Mouse (Mus musculus): ENCODE results near the gene Hmg20a. TPM values are rescaled to one million over a fixed set of nuclear protein-coding genes. Genes with fewer than 3 reads are reported as not detected.
A peak's percentile ranks its signal among the peaks of the same experiment; 100 is the strongest.

Hmg20a gene
- polyA plus RNA-seq, 1 experiment, result 13.8 TPM

- peak overlapping the region; percentile 34 for H3K4me3 ChIP-seq
Observed at GRCm38 (mm10) chr9:56507682-56508061, 89.3 kb downstream of the Hmg20a start.

GRCm38 (mm10) chr9:56508835-56509451 is 90.5 kb downstream of the Hmg20a start:
- Histone ChIP-seq H3K36me3 (ENCODE audit: control insufficient read depth, insufficient read depth) (no peaks in the 10 kb centered on the region), H3K79me2 (ENCODE audit: control insufficient read depth, insufficient read depth) (no peaks in the 10 kb centered on the region), H3K4me2 (ENCODE audit: low read depth) (peak overlapping the region; percentile 86), H3K27me3 (ENCODE audit: control insufficient read depth, insufficient read depth, insufficient read length) (no peaks in the 10 kb centered on the region), H3ac (ENCODE audit: control insufficient read depth, insufficient read length) (no peak overlapping the region), H3K4me3 (no peak overlapping the region)
- TF ChIP-seq MYOG (IDR thresholded peaks at IDR 0.05; ENCODE audit: control insufficient read depth in 1 of 3, insufficient read depth in 1 of 3, insufficient read length in 2 of 3, low read depth in 2 of 3) (no peak), POLR2A (IDR thresholded peaks at IDR 0.05; ENCODE audit: insufficient read length, low read depth) (peak; percentile 22), CEBPB (IDR thresholded peaks at IDR 0.05; ENCODE audit: insufficient read depth, poor library complexity, severe bottlenecking) (peak; percentile 70), SRF (IDR thresholded peaks at IDR 0.05; ENCODE audit: control insufficient read depth, insufficient read length, low read depth) (no peak)

More at GRCm38 (mm10) chr9:56507682-56508061, 89.3 kb downstream of the Hmg20a start:
- peak overlapping the region; percentile 86 for H3K4me2 ChIP-seq (ENCODE audit: low read depth)
- no peak overlapping the region for H3ac ChIP-seq (ENCODE audit: control insufficient read depth, insufficient read length)
- no peak for TF ChIP-seq CEBPB (IDR thresholded peaks at IDR 0.05; ENCODE audit: insufficient read depth, poor library complexity, severe bottlenecking)
- TF ChIP-seq POLR2AphosphoS2 (IDR thresholded peaks at IDR 0.05; ENCODE audit: insufficient read length, low read depth), result no peak
- TF ChIP-seq MYOG (IDR thresholded peaks at IDR 0.05; ENCODE audit: control insufficient read depth in 1 of 3, insufficient read depth in 1 of 3, insufficient read length in 2 of 3, low read depth in 2 of 3), result no peak
- peak in 1 of 3 experiments; percentile 39 for TF ChIP-seq MYOD1 (IDR thresholded peaks at IDR 0.05; ENCODE audit: control insufficient read depth in 1 of 3, insufficient read length in 2 of 3, low read depth in 2 of 3)
- no peaks in the 10 kb centered on the region for H3K27me3 ChIP-seq (ENCODE audit: control insufficient read depth, insufficient read depth, insufficient read length)
- no peaks in the 10 kb centered on the region for H3K79me2 ChIP-seq (ENCODE audit: control insufficient read depth, insufficient read depth)
- no peaks in the 10 kb centered on the region for H3K36me3 ChIP-seq (ENCODE audit: control insufficient read depth, insufficient read depth)

- no peak overlapping the region for H3K4me3 ChIP-seq
Observed at GRCm38 (mm10) chr9:56510281-56510680, 91.9 kb downstream of the Hmg20a start.

GRCm38 (mm10) chr9:56512486-56512885 is 94.1 kb downstream of the Hmg20a start:
- Histone ChIP-seq H3K27me3 (ENCODE audit: control insufficient read depth, insufficient read depth, insufficient read length) (no peaks in the 10 kb centered on the region), H3K36me3 (ENCODE audit: control insufficient read depth, insufficient read depth) (no peaks in the 10 kb centered on the region), H3ac (ENCODE audit: control insufficient read depth, insufficient read length) (no peak overlapping the region), H3K4me2 (ENCODE audit: low read depth) (no peak overlapping the region), H3K4me3 (no peak overlapping the region), H3K79me2 (ENCODE audit: control insufficient read depth, insufficient read depth) (no peaks in the 10 kb centered on the region)
- no peak for TF ChIP-seq MYOG (IDR thresholded peaks at IDR 0.05; ENCODE audit: control insufficient read depth in 1 of 3, insufficient read depth in 1 of 3, insufficient read length in 2 of 3, low read depth in 2 of 3)
- no peak for TF ChIP-seq CEBPB (IDR thresholded peaks at IDR 0.05; ENCODE audit: insufficient read depth, poor library complexity, severe bottlenecking)
- no peak for TF ChIP-seq MAX (IDR thresholded peaks at IDR 0.05; ENCODE audit: low read depth)
- TF ChIP-seq MYOD1 (IDR thresholded peaks at IDR 0.05; ENCODE audit: control insufficient read depth in 1 of 3, insufficient read length in 2 of 3, low read depth in 2 of 3), result no peak
- no peak for TF ChIP-seq TCF12 (IDR thresholded peaks at IDR 0.05; ENCODE audit: insufficient read depth, poor library complexity, severe bottlenecking)
- TF ChIP-seq USF1 (IDR thresholded peaks at IDR 0.05; ENCODE audit: low read depth), result no peak
- no peak for TF ChIP-seq REST (IDR thresholded peaks at IDR 0.05; ENCODE audit: insufficient read depth, insufficient read length)
- TF ChIP-seq TCF3 (IDR thresholded peaks at IDR 0.05; ENCODE audit: insufficient read length, low read depth), result no peak
- TF ChIP-seq E2F4 (IDR thresholded peaks at IDR 0.05; ENCODE audit: insufficient read depth), result no peak
- no peak for TF ChIP-seq SRF (IDR thresholded peaks at IDR 0.05; ENCODE audit: control insufficient read depth, insufficient read length, low read depth)
- no peak for TF ChIP-seq POLR2AphosphoS2 (IDR thresholded peaks at IDR 0.05; ENCODE audit: insufficient read length, low read depth)
- no peak for TF ChIP-seq POLR2A (IDR thresholded peaks at IDR 0.05; ENCODE audit: insufficient read length, low read depth)

More at GRCm38 (mm10) chr9:56510281-56510680, 91.9 kb downstream of the Hmg20a start:
- Histone ChIP-seq H3K4me2 (ENCODE audit: low read depth) (no peak overlapping the region), H3K27me3 (ENCODE audit: control insufficient read depth, insufficient read depth, insufficient read length) (no peaks in the 10 kb centered on the region), H3K36me3 (ENCODE audit: control insufficient read depth, insufficient read depth) (no peaks in the 10 kb centered on the region), H3K79me2 (ENCODE audit: control insufficient read depth, insufficient read depth) (no peaks in the 10 kb centered on the region), H3ac (ENCODE audit: control insufficient read depth, insufficient read length) (no peak overlapping the region)
- no peak for TF ChIP-seq POLR2A (IDR thresholded peaks at IDR 0.05; ENCODE audit: insufficient read length, low read depth)
- no peak for TF ChIP-seq REST (IDR thresholded peaks at IDR 0.05; ENCODE audit: insufficient read depth, insufficient read length)

- Histone ChIP-seq H3ac (ENCODE audit: control insufficient read depth, insufficient read length) (no peak overlapping the region), H3K4me3 (no peak overlapping the region), H3K4me2 (ENCODE audit: low read depth) (no peak overlapping the region), H3K27me3 (ENCODE audit: control insufficient read depth, insufficient read depth, insufficient read length) (no peaks in the 10 kb centered on the region), H3K79me2 (ENCODE audit: control insufficient read depth, insufficient read depth) (no peaks in the 10 kb centered on the region), H3K36me3 (ENCODE audit: control insufficient read depth, insufficient read depth) (no peaks in the 10 kb centered on the region)
- no peak for TF ChIP-seq USF1 (IDR thresholded peaks at IDR 0.05; ENCODE audit: low read depth)
- no peak for TF ChIP-seq TCF12 (IDR thresholded peaks at IDR 0.05; ENCODE audit: insufficient read depth, poor library complexity, severe bottlenecking)
- TF ChIP-seq E2F4 (IDR thresholded peaks at IDR 0.05; ENCODE audit: insufficient read depth), result no peak
- TF ChIP-seq MYOD1 (IDR thresholded peaks at IDR 0.05; ENCODE audit: control insufficient read depth in 1 of 3, insufficient read length in 2 of 3, low read depth in 2 of 3), result no peak
- no peak for TF ChIP-seq POLR2AphosphoS2 (IDR thresholded peaks at IDR 0.05; ENCODE audit: insufficient read length, low read depth)
Observed at GRCm38 (mm10) chr9:56515110-56515509, 96.7 kb downstream of the Hmg20a start.
